Mouse (Mus musculus) embryo, embryonic 11 days (tissue): ENCODE data around the gene Gm3099.
"Not testable (repeated sequence)": the region's sequence is repeated elsewhere in the genome, so short reads cannot be mapped to it uniquely, and the experiment has no call there.

Experiments
- DNase-seq: peaks from one replicate; pipeline ENCODE4 v3.0.0-alpha.2; 2015

Gm3099 gene

GRCm38 (mm10) chr14:3998094-3998493, at the start of gene Gm3099:
TSS of gene Gm3099 (plus strand) at chr14:3998394.
- not testable (repeated sequence) for DNase-seq

- DNase-seq = not testable (repeated sequence)
Observed at GRCm38 (mm10) chr14:3963247-3963646, 34.9 kb upstream of the Gm3099 start, which contains the start of gene Gm3095. TSS of gene Gm3095 (plus strand) at chr14:3963547.

- DNase-seq = not testable (repeated sequence)
Observed at GRCm38 (mm10) chr14:4023641-4024040, 25.4 kb downstream of the Gm3099 start, which contains the start of gene Gm5796. TSS of gene Gm5796 (plus strand) at chr14:4023941.
